Mouse (Mus musculus) effector memory CD4-positive, alpha-beta T cell, adult 7 months (primary cell): Measurements from ENCODE around the gene Sertm1. TPM values are rescaled to one million over a fixed set of nuclear protein-coding genes. Genes with fewer than 3 reads are reported as not detected.

Experiments
- polyA plus RNA-seq: library from polyadenylated mRNA; unstranded; fragments of 100-300 nt; shearing (Covaris generic); gene quantifications from one replicate; pipeline ENCODE4 v1.2.1, GENCODE M21; 2017

The Sertm1 gene
- polyA plus RNA-seq = not detected

GRCm38 (mm10) chr3:54915643-54916071 is at the start of gene Sertm1:
TSS of gene Sertm1 (minus strand) at chr3:54915887.

Other genes starting within 250 kb of the Sertm1 start
- gene Supt20, start 223.1 kb downstream of the Sertm1 start, polyA plus RNA-seq = 180 TPM
- not detected for gene Gm21958, start 201.5 kb downstream of the Sertm1 start, polyA plus RNA-seq
- 105 TPM for gene Exosc8, start 180.5 kb downstream of the Sertm1 start, polyA plus RNA-seq
- gene Alg5, start 180.3 kb downstream of the Sertm1 start, polyA plus RNA-seq = 52.2 TPM
- gene Smad9, start 160.3 kb downstream of the Sertm1 start, polyA plus RNA-seq = not detected
- 81.1 TPM for gene Rfxap, start 108.1 kb downstream of the Sertm1 start, polyA plus RNA-seq
- 0.30 TPM for gene Ccna1, start 139.6 kb upstream of the Sertm1 start, polyA plus RNA-seq
- 18.0 TPM for gene Spg20, start 196.2 kb upstream of the Sertm1 start, polyA plus RNA-seq
- not detected for gene Ccdc169, start 221.5 kb upstream of the Sertm1 start, polyA plus RNA-seq